In genomic region chr17:24167891-24168505, GRCm38 (mm10) we compare ENCODE assay signal across 8 mouse cellular contexts. TPM values are rescaled to one million over a fixed set of nuclear protein-coding genes. Genes with fewer than 3 reads are reported as not detected.
DNase-seq lines count a peak whose midpoint lies in the region; ATAC-seq and TF ChIP-seq lines count a peak whose summit lies in the region.

No protein-coding gene starts in this region.

- no peak for DNase-seq in lung, adult 2 months
- no peak for DNase-seq in lung, postnatal 4 days
- no peak for DNase-seq in embryonic facial prominence, embryonic 14.5 days (ENCODE audit: low spot score)
- no peak for DNase-seq in layer of hippocampus, postnatal 36 days
- no peak for DNase-seq in lung, adult 18-20 months

- H3K27ac ChIP-seq in embryonic facial prominence, embryonic 14.5 days (replicated peaks; ENCODE audit: low read depth, low read length): peak overlapping the region; percentile 96; the same call in 1 of the 2 replicates
- peak overlapping the region; percentile 97; the same call in 1 of the 2 replicates for H3K27ac ChIP-seq in kidney, embryonic 16.5 days (ENCODE audit: low read length)
- H3K27ac ChIP-seq in neural tube, embryonic 14.5 days (ENCODE audit: low read depth, low read length): peak overlapping the region; percentile 99

- peaks cover 22% of the 10 kb centered on the region for H3K36me3 ChIP-seq in embryonic facial prominence, embryonic 14.5 days (ENCODE audit: control insufficient read depth, insufficient read depth, low read length)
- H3K36me3 ChIP-seq in kidney, embryonic 16.5 days (ENCODE audit: insufficient read depth, low read length): peaks cover 3% of the 10 kb centered on the region; the same call in 1 of the 2 replicates
- H3K36me3 ChIP-seq in neural tube, embryonic 14.5 days (ENCODE audit: control insufficient read depth, insufficient read depth, low read length): peaks cover 15% of the 10 kb centered on the region

- H3K9ac ChIP-seq in embryonic facial prominence, embryonic 14.5 days (ENCODE audit: low read depth, low read length): peak overlapping the region; percentile 85
- H3K9ac ChIP-seq in kidney, embryonic 16.5 days (replicated peaks; ENCODE audit: low read length): peak overlapping the region; percentile 91
- peak overlapping the region; percentile 94 for H3K9ac ChIP-seq in neural tube, embryonic 14.5 days (replicated peaks; ENCODE audit: low read depth, low read length)

- peaks cover 3% of the 10 kb centered on the region; the same call in 1 of the 2 replicates for H3K4me1 ChIP-seq in lung, adult 2 months (ENCODE audit: control insufficient read depth, insufficient read depth, low read length)
- H3K4me1 ChIP-seq in embryonic facial prominence, embryonic 14.5 days (ENCODE audit: control insufficient read depth, insufficient read depth, low read length): peaks cover 6% of the 10 kb centered on the region
- H3K4me1 ChIP-seq in kidney, embryonic 16.5 days (ENCODE audit: insufficient read depth, low read length): peaks cover 22% of the 10 kb centered on the region
- peaks cover 22% of the 10 kb centered on the region for H3K4me1 ChIP-seq in neural tube, embryonic 14.5 days (ENCODE audit: control insufficient read depth, insufficient read depth, low read length)

- no peak for TF ChIP-seq POLR2A in lung, adult 2 months (IDR thresholded peaks at IDR 0.05; ENCODE audit: borderline replicate concordance, extremely low read depth, low read depth, low read length)

- peak overlapping the region; percentile 87 for H3K4me3 ChIP-seq in lung, adult 2 months (replicated peaks; ENCODE audit: extremely low read depth, low read depth, low read length)
- H3K4me3 ChIP-seq in embryonic facial prominence, embryonic 14.5 days (ENCODE audit: low read depth, low read length): peak overlapping the region; percentile 86
- peak overlapping the region; percentile 83 for H3K4me3 ChIP-seq in kidney, embryonic 16.5 days (ENCODE audit: low read length)
- peak overlapping the region; percentile 87 for H3K4me3 ChIP-seq in neural tube, embryonic 14.5 days (ENCODE audit: low read depth, low read length)

- ATAC-seq in embryonic facial prominence, embryonic 14.5 days (ENCODE audit: low read depth): no peak
- no peak for ATAC-seq in kidney, embryonic 16.5 days (ENCODE audit: low FRiP score, low TSS enrichment)
- no peak for ATAC-seq in neural tube, embryonic 14.5 days (ENCODE audit: low read depth)
- ATAC-seq in megakaryocyte progenitor cell, adult 5-6 weeks (replicated peaks; ENCODE audit: poor library complexity): no peak

- no peaks in the 10 kb centered on the region for H3K9me3 ChIP-seq in embryonic facial prominence, embryonic 14.5 days (ENCODE audit: control insufficient read depth, low read length)
- no peaks in the 10 kb centered on the region for H3K9me3 ChIP-seq in kidney, embryonic 16.5 days (ENCODE audit: low read length)
- H3K9me3 ChIP-seq in neural tube, embryonic 14.5 days (ENCODE audit: control insufficient read depth, low read length): no peaks in the 10 kb centered on the region

- WGBS in lung, adult 2 months: 33% methylated on average over 7 of the region's 7 CpGs
- WGBS in embryonic facial prominence, embryonic 14.5 days: 59% methylated on average over 7 of the region's 7 CpGs
- 40% methylated on average over 7 of the region's 7 CpGs for WGBS in kidney, embryonic 16.5 days
- 61% methylated on average over 7 of the region's 7 CpGs for WGBS in neural tube, embryonic 14.5 days

- no peak for TF ChIP-seq CTCF in lung, adult 2 months (IDR thresholded peaks at IDR 0.05; ENCODE audit: insufficient read depth, low read length)

- peak overlapping the region; percentile 85 for H3K4me2 ChIP-seq in embryonic facial prominence, embryonic 14.5 days (ENCODE audit: low read depth, low read length)
- peak overlapping the region; percentile 75 for H3K4me2 ChIP-seq in kidney, embryonic 16.5 days (replicated peaks; ENCODE audit: low read depth, low read length)
- H3K4me2 ChIP-seq in neural tube, embryonic 14.5 days (ENCODE audit: low read depth, low read length): peak overlapping the region; percentile 74

- no peaks in the 10 kb centered on the region for H3K27me3 ChIP-seq in embryonic facial prominence, embryonic 14.5 days (replicated peaks; ENCODE audit: control insufficient read depth, insufficient read depth, low read length)
- H3K27me3 ChIP-seq in kidney, embryonic 16.5 days (ENCODE audit: insufficient read depth, low read length): no peaks in the 10 kb centered on the region
- H3K27me3 ChIP-seq in neural tube, embryonic 14.5 days (ENCODE audit: control insufficient read depth, insufficient read depth, low read length): no peaks in the 10 kb centered on the region

RNA-seq across cellular contexts. Expression of gene Atp6v0c, which starts 1.5 kb away (rescaled TPM):
- polyA plus RNA-seq in lung, adult 2 months (2012; rRNA removed): 880 and 1,077 TPM in 2 replicates
- polyA plus RNA-seq in embryonic facial prominence, embryonic 14.5 days (2014; fragmentation: Nextera tagmentation; extraction: Ambion mirVana): 573 and 574 TPM in 2 replicates
- 695 and 701 TPM in 2 replicates for polyA plus RNA-seq in kidney, embryonic 16.5 days (2015; fragmentation: Nextera tagmentation; extraction: Ambion mirVana)
- polyA plus RNA-seq in neural tube, embryonic 14.5 days (2014; fragmentation: Nextera tagmentation; extraction: Ambion mirVana): 1,444 and 1,794 TPM in 2 replicates
- total RNA-seq in megakaryocyte progenitor cell, adult 5-6 weeks (2015): 405 and 437 TPM in 2 replicates
- 109 and 145 TPM in 2 replicates for total RNA-seq in megakaryocyte progenitor cell, adult 5-6 weeks (2017)
- 1,000 to 10,000 TPM; 1,151 to 1,277 TPM for total RNA-seq in layer of hippocampus, postnatal 36 days (2021)

RNA-seq across cellular contexts. Expression of gene Amdhd2, which starts 4.4 kb away (rescaled TPM):
- 58.3 and 58.8 TPM in 2 replicates for polyA plus RNA-seq in lung, adult 2 months (2012; rRNA removed)
- 28.3 and 33.3 TPM in 2 replicates for polyA plus RNA-seq in embryonic facial prominence, embryonic 14.5 days (2014; fragmentation: Nextera tagmentation; extraction: Ambion mirVana)
- 42.1 and 45.6 TPM in 2 replicates for polyA plus RNA-seq in kidney, embryonic 16.5 days (2015; fragmentation: Nextera tagmentation; extraction: Ambion mirVana)
- 28.8 and 31.6 TPM in 2 replicates for polyA plus RNA-seq in neural tube, embryonic 14.5 days (2014; fragmentation: Nextera tagmentation; extraction: Ambion mirVana)
- 21.9 and 33.7 TPM in 2 replicates for total RNA-seq in megakaryocyte progenitor cell, adult 5-6 weeks (2015)
- 65.1 and 65.5 TPM in 2 replicates for total RNA-seq in megakaryocyte progenitor cell, adult 5-6 weeks (2017)
- total RNA-seq in layer of hippocampus, postnatal 36 days (2021): 10 to 100 TPM; 36.1 to 39.4 TPM

RNA-seq across cellular contexts. Expression of gene Pdpk1, which starts 17.3 kb away (rescaled TPM):
- 16.4 and 19.8 TPM in 2 replicates for polyA plus RNA-seq in lung, adult 2 months (2012; rRNA removed)
- 40.6 and 46.3 TPM in 2 replicates for polyA plus RNA-seq in embryonic facial prominence, embryonic 14.5 days (2014; fragmentation: Nextera tagmentation; extraction: Ambion mirVana)
- polyA plus RNA-seq in kidney, embryonic 16.5 days (2015; fragmentation: Nextera tagmentation; extraction: Ambion mirVana): 34.9 and 37.6 TPM in 2 replicates
- polyA plus RNA-seq in neural tube, embryonic 14.5 days (2014; fragmentation: Nextera tagmentation; extraction: Ambion mirVana): 80.5 and 83.9 TPM in 2 replicates
- 33.3 and 36.3 TPM in 2 replicates for total RNA-seq in megakaryocyte progenitor cell, adult 5-6 weeks (2015)
- total RNA-seq in megakaryocyte progenitor cell, adult 5-6 weeks (2017): 41.1 and 49.5 TPM in 2 replicates
- total RNA-seq in layer of hippocampus, postnatal 36 days (2021): 100 to 1,000 TPM; 104 to 105 TPM

RNA-seq across cellular contexts. Expression of gene Tbc1d24, which starts 37.4 kb away (rescaled TPM):
- polyA plus RNA-seq in lung, adult 2 months (2012; rRNA removed): 13.9 and 30.2 TPM in 2 replicates
- polyA plus RNA-seq in embryonic facial prominence, embryonic 14.5 days (2014; fragmentation: Nextera tagmentation; extraction: Ambion mirVana): 4.6 and 6.4 TPM in 2 replicates
- 5.6 and 6.2 TPM in 2 replicates for polyA plus RNA-seq in kidney, embryonic 16.5 days (2015; fragmentation: Nextera tagmentation; extraction: Ambion mirVana)
- polyA plus RNA-seq in neural tube, embryonic 14.5 days (2014; fragmentation: Nextera tagmentation; extraction: Ambion mirVana): 29.2 and 34.7 TPM in 2 replicates
- 3.6 and 6.4 TPM in 2 replicates for total RNA-seq in megakaryocyte progenitor cell, adult 5-6 weeks (2015)
- 6.4 and 6.6 TPM in 2 replicates for total RNA-seq in megakaryocyte progenitor cell, adult 5-6 weeks (2017)
- total RNA-seq in layer of hippocampus, postnatal 36 days (2021): 10 to 100 TPM; 60.9 to 64.6 TPM

RNA-seq across cellular contexts. Expression of gene Ntn3, which starts 41.3 kb away (rescaled TPM):
- 8.2 and 10.4 TPM in 2 replicates for polyA plus RNA-seq in lung, adult 2 months (2012; rRNA removed)
- 9.6 and 10.7 TPM in 2 replicates for polyA plus RNA-seq in embryonic facial prominence, embryonic 14.5 days (2014; fragmentation: Nextera tagmentation; extraction: Ambion mirVana)
- polyA plus RNA-seq in kidney, embryonic 16.5 days (2015; fragmentation: Nextera tagmentation; extraction: Ambion mirVana): 4.3 and 4.8 TPM in 2 replicates
- 5.0 and 5.3 TPM in 2 replicates for polyA plus RNA-seq in neural tube, embryonic 14.5 days (2014; fragmentation: Nextera tagmentation; extraction: Ambion mirVana)
- total RNA-seq in megakaryocyte progenitor cell, adult 5-6 weeks (2015): 0.15 TPM in 1 of 2 replicates, not detected in the other
- total RNA-seq in megakaryocyte progenitor cell, adult 5-6 weeks (2017): 0.12 and 0.30 TPM in 2 replicates
- total RNA-seq in layer of hippocampus, postnatal 36 days (2021): 1 to 10 TPM; 8.0 to 9.9 TPM
